Mouse (Mus musculus) heart, postnatal 0 days (tissue): ENCODE results near the gene Ralgapb. TPM values are rescaled to one million over a fixed set of nuclear protein-coding genes. Genes with fewer than 3 reads are reported as not detected.

Experiments used
- ATAC-seq: fragments of 200-750 bp; cut with Nextera tagmentation; 2 replicates; pipeline ENCODE4 v1.8.0; 2017; ENCODE audit warnings: low read depth, moderate number of reproducible peaks, moderate library complexity; ENCODE audit not compliant: insufficient read depth
- DNase-seq: peaks from one replicate; pipeline ENCODE4 v3.0.0-alpha.2; 2016; ENCODE audit warnings: low spot score
- H3K27ac ChIP-seq: fragments of 300-500 bp; sonication (generic); 2 replicates; pipeline ENCODE4 v1.5.1; 2014; ENCODE audit warnings: low read depth, mild to moderate bottlenecking
- H3K27me3 ChIP-seq: fragments of 300-500 bp; sonication (generic); 2 replicates; pipeline ENCODE4 v1.6.1; 2014; ENCODE audit warnings: low read length, mixed read lengths; ENCODE audit not compliant: control insufficient read depth, insufficient read depth
- H3K36me3 ChIP-seq: fragments of 300-500 bp; sonication (generic); replicated peaks from 2 replicates; pipeline ENCODE4 v1.6.1; 2014; ENCODE audit warnings: low read length, mixed read lengths; ENCODE audit not compliant: control insufficient read depth, insufficient read depth
- H3K4me1 ChIP-seq: fragments of 300-500 bp; sonication (generic); 2 replicates; pipeline ENCODE4 v1.6.1; 2014; ENCODE audit warnings: antibody characterized with exemption; ENCODE audit not compliant: control insufficient read depth, insufficient read depth
- H3K4me2 ChIP-seq: fragments of 300-500 bp; sonication (generic); 2 replicates; pipeline ENCODE4 v1.6.1; 2014; ENCODE audit warnings: low read depth, mild to moderate bottlenecking, low read length, moderate library complexity
- H3K4me3 ChIP-seq: fragments of 300-500 bp; sonication (generic); 2 replicates; pipeline ENCODE4 v1.5.1; 2014; ENCODE audit warnings: low read depth, low read length
- H3K9ac ChIP-seq: fragments of 300-500 bp; sonication (generic); replicated peaks from 2 replicates; pipeline ENCODE4 v1.6.1; 2014; ENCODE audit warnings: low read depth, low read length, mixed read lengths
- H3K9me3 ChIP-seq: fragments of 300-500 bp; sonication (generic); replicated peaks from 2 replicates; pipeline ENCODE4 v1.6.1; 2016; ENCODE audit warnings: low read length; ENCODE audit not compliant: control insufficient read depth
- CTCF ChIP-seq: IDR thresholded peaks from 2 replicates; pipeline ENCODE4 v1.5.1; 2016; ENCODE audit warnings: antibody characterized with exemption, control low read depth, low read depth
- EP300 ChIP-seq: IDR thresholded peaks from 2 replicates; pipeline ENCODE4 v1.6.1; 2016; ENCODE audit warnings: antibody characterized with exemption, low read depth
- WGBS: fragments of 180-500 bp; shearing (Covaris S2); extraction: QIAGEN DNeasy Blood & Tissue Kit; methylation state at CpG from one replicate; pipeline ENCODE4 v1.1.7; 2014; 5-methylcytosine and 5-hydroxymethylcytosine counted together
- polyA plus RNA-seq: library from polyadenylated mRNA; unstranded; fragments of >200 nt; fragmentation: Nextera tagmentation; extraction: Ambion mirVana; gene quantifications from 2 replicates; pipeline ENCODE4 v1.2.1, GENCODE M21; 2015
- total RNA-seq: library from RNA; depleted of rRNA; stranded (reverse); fragments of >200 nt; gene quantifications from 2 replicates; pipeline ENCODE4 v1.2.3, GENCODE M21; 2014; ENCODE audit warnings: low replicate concordance

The Ralgapb gene
- total and polyA plus RNA-seq, 2 experiments from 2014 or later, result 7.1 to 22.9 TPM

DNA sequence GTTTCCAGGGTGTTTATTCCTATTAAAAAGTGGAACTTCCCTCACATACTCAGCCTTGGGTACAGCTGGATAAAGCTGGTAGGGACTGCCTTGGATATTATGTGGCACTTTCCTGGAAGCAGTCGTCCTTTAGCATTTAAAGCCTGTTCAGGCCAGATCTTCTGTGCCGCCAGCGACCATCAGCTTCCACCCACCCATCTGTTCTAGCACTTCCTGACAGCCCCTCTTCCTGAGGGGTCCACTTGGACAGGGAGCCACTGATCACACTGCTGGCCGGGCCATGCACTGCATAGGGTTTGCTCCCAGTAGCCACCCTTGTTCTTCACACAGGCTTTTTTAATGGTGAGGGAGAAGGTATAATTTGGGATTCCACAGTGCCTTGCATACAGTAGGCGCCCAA lies 88.8 kb downstream of the Ralgapb start:
- no peak overlapping the region for H3K4me2 ChIP-seq
- H3K4me1 ChIP-seq, result no peaks in the 10 kb centered on the region
- no peaks in the 10 kb centered on the region for H3K9me3 ChIP-seq
- no peak overlapping the region for H3K9ac ChIP-seq
- no peak for DNase-seq
- WGBS, result 83% methylated on average over 5 of the region's 5 CpGs
- H3K4me3 ChIP-seq, result no peak overlapping the region
- H3K36me3 ChIP-seq, result peaks cover 58% of the 10 kb centered on the region
- no peaks in the 10 kb centered on the region for H3K27me3 ChIP-seq
- no peak for ATAC-seq
- no peak for TF ChIP-seq EP300
- TF ChIP-seq CTCF, result no peak
- no peak overlapping the region for H3K27ac ChIP-seq

GRCm38 (mm10) chr2:158501836-158502812 lies 92.5 kb downstream of the Ralgapb start, which contains the start of gene Adig:
Gene Adig (plus strand): TSS chr2:158502612.
- Histone ChIP-seq H3K4me3 (no peak within 1 kb of the TSS), H3K9ac (no peak within 1 kb of the TSS), H3K27me3 (no peaks in the 10 kb centered on the region), H3K4me1 (no peaks in the 10 kb centered on the region), H3K27ac (no peak within 1 kb of the TSS), H3K36me3 (peaks cover 24% of the 10 kb centered on the region; the same call in 1 of the 2 replicates), H3K4me2 (no peak within 1 kb of the TSS), H3K9me3 (no peaks in the 10 kb centered on the region)
- TF ChIP-seq CTCF (no peak), EP300 (no peak)
- WGBS, result 72% methylated on average over 11 of the region's 11 CpGs
- ATAC-seq (no peak), DNase-seq (no peak)

- no peaks in the 10 kb centered on the region for H3K4me1 ChIP-seq
- H3K4me3 ChIP-seq, result no peak overlapping the region
- TF ChIP-seq CTCF (no peak), EP300 (no peak)
- no peaks in the 10 kb centered on the region for H3K9me3 ChIP-seq
- no peak overlapping the region for H3K9ac ChIP-seq
- H3K36me3 ChIP-seq, result 0 out of 2 replicates have a peak, but pooled peaks cover 17% of the 10 kb centered on the region
- H3K27ac ChIP-seq, result no peak overlapping the region
- no peak overlapping the region for H3K4me2 ChIP-seq
- no peaks in the 10 kb centered on the region for H3K27me3 ChIP-seq
- no peak for ATAC-seq
- DNase-seq, result no peak
- WGBS, result 75% methylated on average over 7 of the region's 7 CpGs
Measured at GRCm38 (mm10) chr2:158503226-158503625, 93.6 kb downstream of the Ralgapb start.

DNA sequence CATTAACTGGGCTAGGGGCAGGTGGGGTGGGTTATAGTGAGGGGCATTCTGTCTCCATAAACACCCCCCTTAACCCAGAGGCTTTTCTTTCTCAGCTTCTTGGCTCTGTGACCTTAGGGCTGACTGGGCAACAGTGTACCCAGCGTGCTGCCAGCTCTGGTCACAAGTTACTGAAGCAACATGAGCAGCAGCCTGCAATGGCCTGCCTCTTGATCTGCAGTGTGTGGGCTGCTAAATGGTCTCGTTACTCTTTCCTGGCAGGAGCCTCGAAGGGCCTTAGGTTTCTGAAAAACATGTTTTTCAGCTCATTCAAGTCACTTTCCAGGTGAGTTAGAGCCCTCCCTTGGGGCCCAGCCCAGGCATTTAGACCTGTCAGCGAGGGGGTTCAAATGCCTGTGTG lies 94.0 kb downstream of the Ralgapb start:
- no peak for TF ChIP-seq EP300
- no peak for TF ChIP-seq CTCF

GRCm38 (mm10) chr2:158506475-158506874 lies 96.8 kb downstream of the Ralgapb start:
- Histone ChIP-seq H3K27ac (no peak overlapping the region), H3K4me3 (no peak overlapping the region), H3K4me2 (no peak overlapping the region), H3K36me3 (no peaks in the 10 kb centered on the region), H3K9me3 (no peaks in the 10 kb centered on the region), H3K4me1 (no peaks in the 10 kb centered on the region), H3K9ac (no peak overlapping the region), H3K27me3 (no peaks in the 10 kb centered on the region)
- TF ChIP-seq CTCF (no peak), EP300 (no peak)
- ATAC-seq (no peak), DNase-seq (no peak)
- WGBS, result 72% methylated on average over 5 of the region's 5 CpGs

More for the DNA sequence above, 94.0 kb downstream of the Ralgapb start:
- Histone ChIP-seq H3K27ac (no peak overlapping the region), H3K9me3 (no peaks in the 10 kb centered on the region), H3K36me3 (0 out of 2 replicates have a peak, but pooled peaks cover 14% of the 10 kb centered on the region), H3K27me3 (no peaks in the 10 kb centered on the region), H3K9ac (no peak overlapping the region), H3K4me3 (no peak overlapping the region), H3K4me2 (no peak overlapping the region), H3K4me1 (no peaks in the 10 kb centered on the region)
- DNase-seq (no peak), ATAC-seq (no peak)
- WGBS, result 66% methylated on average over 4 of the region's 4 CpGs

GRCm38 (mm10) chr2:158507046-158507445 lies 97.4 kb downstream of the Ralgapb start:
- no peak overlapping the region for H3K4me2 ChIP-seq
- H3K27ac ChIP-seq, result no peak overlapping the region
- ATAC-seq, result no peak
- H3K4me3 ChIP-seq, result no peak overlapping the region
- no peaks in the 10 kb centered on the region for H3K4me1 ChIP-seq
- H3K36me3 ChIP-seq, result no peaks in the 10 kb centered on the region
- no peak for DNase-seq
- TF ChIP-seq EP300, result no peak
- no peak for TF ChIP-seq CTCF
- WGBS, result 86% methylated on average over 10 of the region's 10 CpGs
- no peaks in the 10 kb centered on the region for H3K27me3 ChIP-seq
- no peaks in the 10 kb centered on the region for H3K9me3 ChIP-seq
- H3K9ac ChIP-seq, result no peak overlapping the region
